19 mouse cellular contexts compared by ENCODE assay signal in genomic region chr5:73775775-73776548, GRCm38 (mm10).
DNase-seq lines count a peak whose midpoint lies in the region; ATAC-seq and TF ChIP-seq lines count a peak whose summit lies in the region.
"Had no signal": no experiment of that assay in that cellular context is flagged by ENCODE, and none has a peak within 500 bp of the region (broad histone marks: within the 10 kb centered on the region; RNA-seq: fewer than 3 reads in every experiment).

No protein-coding gene starts in this region.

- WGBS in lung, adult 2 months, result 66% methylated on average over 7 of the region's 7 CpGs
- 54% methylated on average over 7 of the region's 7 CpGs for WGBS in intestine, embryonic 15.5 days
- 71% methylated on average over 7 of the region's 7 CpGs for WGBS in limb, embryonic 15.5 days
- WGBS in forebrain, embryonic 13.5 days, result 60% methylated on average over 7 of the region's 7 CpGs

- no peak for TF ChIP-seq POLR2A in lung, adult 2 months (IDR thresholded peaks at IDR 0.05; ENCODE audit: borderline replicate concordance, extremely low read depth, low read depth, low read length)

- H3K4me2 ChIP-seq in intestine, embryonic 15.5 days (replicated peaks), result no peak overlapping the region
- no peak overlapping the region for H3K4me2 ChIP-seq in limb, embryonic 15.5 days
- no peak overlapping the region for H3K4me2 ChIP-seq in forebrain, embryonic 13.5 days

- no peak for TF ChIP-seq CTCF in lung, adult 2 months (IDR thresholded peaks at IDR 0.05; ENCODE audit: insufficient read depth, low read length)

- no peaks in the 10 kb centered on the region for H3K4me1 ChIP-seq in lung, adult 2 months (ENCODE audit: control insufficient read depth, insufficient read depth, low read length)
- peaks cover 8% of the 10 kb centered on the region; the same call in 1 of the 2 replicates for H3K4me1 ChIP-seq in intestine, embryonic 15.5 days (replicated peaks)
- peaks cover 18% of the 10 kb centered on the region for H3K4me1 ChIP-seq in limb, embryonic 15.5 days
- H3K4me1 ChIP-seq in forebrain, embryonic 13.5 days, result no peaks in the 10 kb centered on the region
- H3K4me1 ChIP-seq: heart, embryonic 10.5 days had no signal

- H3K9ac ChIP-seq in intestine, embryonic 15.5 days, result no peak overlapping the region
- no peak overlapping the region for H3K9ac ChIP-seq in limb, embryonic 15.5 days
- no peak overlapping the region for H3K9ac ChIP-seq in forebrain, embryonic 13.5 days
- H3K9ac ChIP-seq: forebrain, postnatal 0 days; liver, embryonic 14.5 days had no signal

- H3K27ac ChIP-seq in intestine, embryonic 15.5 days, result 0 out of 2 replicates have a peak overlapping the region, but pooled peaks have one; percentile 4
- peak overlapping the region; percentile 78 for H3K27ac ChIP-seq in limb, embryonic 15.5 days
- no peak overlapping the region for H3K27ac ChIP-seq in forebrain, embryonic 13.5 days
- H3K27ac ChIP-seq: heart, embryonic 10.5 days; liver, embryonic 14.5 days had no signal

- H3K4me3 ChIP-seq in lung, adult 2 months (replicated peaks; ENCODE audit: extremely low read depth, low read depth, low read length), result no peak overlapping the region
- no peak overlapping the region for H3K4me3 ChIP-seq in intestine, embryonic 15.5 days (replicated peaks)
- H3K4me3 ChIP-seq in limb, embryonic 15.5 days, result no peak overlapping the region
- H3K4me3 ChIP-seq in forebrain, embryonic 13.5 days, result no peak overlapping the region
- H3K4me3 ChIP-seq: erythroblast, embryonic 14.5 days; heart, embryonic 10.5 days had no signal

- no peaks in the 10 kb centered on the region for H3K27me3 ChIP-seq in intestine, embryonic 15.5 days (replicated peaks)
- no peaks in the 10 kb centered on the region for H3K27me3 ChIP-seq in limb, embryonic 15.5 days
- H3K27me3 ChIP-seq in forebrain, embryonic 13.5 days, result no peaks in the 10 kb centered on the region

- peak; percentile 22 to 27 for DNase-seq in lung, adult 18-20 months
- no peak for DNase-seq in lung, adult 2 months
- DNase-seq in lung, postnatal 4 days, result peak; percentile 38 to 70
- DNase-seq in cerebellum, adult 8-10 months, result no peak
- no peak for DNase-seq in thymus, postnatal 14 days
- DNase-seq: adrenal gland, postnatal 14 days; cerebellum, adult 9-10 months; forebrain, postnatal 0 days; gastrocnemius, postnatal 10 days; kidney, adult 11 months; kidney, postnatal 25 days; layer of hippocampus, adult 9-11 months; thymus, postnatal 36 days had no signal

- no peaks in the 10 kb centered on the region for H3K36me3 ChIP-seq in intestine, embryonic 15.5 days
- no peaks in the 10 kb centered on the region for H3K36me3 ChIP-seq in limb, embryonic 15.5 days
- H3K36me3 ChIP-seq in forebrain, embryonic 13.5 days (ENCODE audit: poor library complexity, severe bottlenecking), result no peaks in the 10 kb centered on the region
- H3K36me3 ChIP-seq: heart, embryonic 10.5 days had no signal

- H3K9me3 ChIP-seq in intestine, embryonic 15.5 days, result no peaks in the 10 kb centered on the region
- H3K9me3 ChIP-seq in limb, embryonic 15.5 days, result no peaks in the 10 kb centered on the region
- H3K9me3 ChIP-seq in forebrain, embryonic 13.5 days (replicated peaks), result peaks cover 6% of the 10 kb centered on the region; the same call in 1 of the 2 replicates
- H3K9me3 ChIP-seq: heart, embryonic 10.5 days had no signal

- no peak for ATAC-seq in intestine, embryonic 15.5 days
- no peak for ATAC-seq in limb, embryonic 15.5 days (ENCODE audit: insufficient number of reproducible peaks, low FRiP score, low TSS enrichment, low read depth)
- ATAC-seq in forebrain, embryonic 13.5 days, result no peak
- ATAC-seq: forebrain, postnatal 0 days had no signal

Comparison
In these comparisons a context has a peak if more than half of its experiments do, and no peak if none do; other contexts are left out.
1. DNase-seq: peak in lung, adult 18-20 months (2 of 2) and lung, postnatal 4 days (2 of 2); none in lung, adult 2 months (single experiment), cerebellum, adult 8-10 months (single experiment) and thymus, postnatal 14 days (single experiment).